Mouse (Mus musculus) CD8-positive naive resting alpha-beta T cell, adult 2 months (primary cell): ENCODE measurements around the gene Sez6.

Experiments
- DNase-seq, 2 experiments: peaks; one replicate each; pipeline ENCODE4 v3.0.0; 2022; ENCODE audit warnings: low read depth in 2 of 2, low spot score in 2 of 2

Gene Sez6

DNA sequence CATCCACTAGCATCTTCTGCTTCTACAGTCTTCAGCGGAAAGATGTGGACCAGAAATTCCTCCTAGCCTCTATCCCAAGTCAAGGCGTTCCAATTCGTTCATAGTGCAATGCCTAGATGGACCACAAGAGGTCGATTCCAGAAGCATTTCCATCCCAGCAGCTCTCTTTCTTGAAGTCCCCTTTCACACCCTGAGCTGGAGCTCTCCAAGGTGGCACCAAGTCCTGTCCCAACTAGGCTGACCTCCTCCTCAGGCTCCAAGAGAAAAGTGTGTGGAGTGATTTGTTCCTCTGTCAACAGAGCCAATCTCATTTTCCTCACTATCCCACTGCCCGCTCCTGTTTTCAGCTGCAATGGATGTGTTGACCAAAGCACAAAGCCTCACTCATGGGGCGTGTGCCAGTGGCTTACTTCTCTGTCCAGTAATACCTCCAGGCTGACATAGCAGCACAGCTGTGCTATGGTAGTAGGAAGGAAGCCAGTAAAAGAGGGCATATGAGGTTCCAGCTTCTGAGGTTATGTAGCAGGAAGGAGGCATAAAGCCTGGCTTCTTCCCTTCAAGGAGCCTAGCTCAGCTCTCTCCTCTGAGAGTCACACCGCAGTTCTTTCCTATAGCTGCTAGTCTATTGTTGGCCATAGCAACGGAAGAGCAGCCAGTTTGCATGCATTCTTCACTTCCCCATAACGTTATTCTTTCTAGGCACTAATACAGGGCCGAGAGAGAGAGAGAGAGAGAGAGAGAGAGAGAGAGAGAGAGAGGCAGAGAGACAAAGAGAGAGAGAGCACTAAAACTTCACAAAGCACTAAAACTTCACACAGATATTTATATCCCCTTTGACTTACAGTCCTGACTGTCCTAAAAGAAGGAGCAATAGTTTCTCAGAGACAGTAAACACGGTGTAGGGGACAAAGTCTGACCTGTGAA lies 49.9 kb downstream of the Sez6 start:
- DNase-seq, result peak in 1 of 2 experiments; percentile 17

DNA sequence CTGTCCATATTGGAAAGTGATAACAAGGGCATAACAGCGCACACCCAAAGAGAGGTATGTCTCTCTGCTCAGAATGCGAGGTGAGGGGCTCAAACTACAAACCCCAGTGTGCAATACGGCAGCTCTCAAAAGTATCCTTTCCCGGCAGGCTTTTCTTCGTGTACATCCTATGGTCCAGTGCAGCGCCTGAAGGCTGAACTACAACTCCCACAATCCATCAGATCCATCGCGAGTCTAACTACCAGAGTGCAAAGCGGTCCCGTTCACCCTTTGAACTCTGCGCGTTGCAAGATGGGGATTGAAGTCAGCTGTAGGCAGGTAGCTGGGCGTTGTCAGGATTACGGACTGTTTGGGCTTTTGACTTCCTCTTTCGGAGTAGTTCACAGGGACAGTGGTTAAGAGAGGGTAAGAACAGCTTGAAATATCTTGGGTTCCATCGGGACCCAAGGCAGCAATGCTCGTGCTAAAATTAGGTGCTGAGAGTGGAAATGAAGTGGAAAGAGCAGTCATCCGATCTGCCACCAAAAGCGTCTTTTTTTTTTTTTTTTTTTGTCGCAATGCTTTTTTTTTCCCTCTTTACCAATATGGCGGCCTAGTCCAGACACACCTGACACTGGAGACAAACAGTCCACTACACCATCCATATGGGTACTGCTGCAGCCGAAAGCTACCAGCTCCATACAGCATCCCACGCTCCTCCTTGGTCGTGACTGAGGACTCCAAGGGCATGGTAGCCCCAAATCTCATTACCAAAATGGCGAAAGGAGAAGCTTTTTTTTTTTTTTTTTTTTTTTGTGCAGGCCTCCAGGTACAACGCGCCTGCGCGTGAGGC lies 51.2 kb downstream of the Sez6 start:
- peak; percentile 90 to 94 for DNase-seq

DNA sequence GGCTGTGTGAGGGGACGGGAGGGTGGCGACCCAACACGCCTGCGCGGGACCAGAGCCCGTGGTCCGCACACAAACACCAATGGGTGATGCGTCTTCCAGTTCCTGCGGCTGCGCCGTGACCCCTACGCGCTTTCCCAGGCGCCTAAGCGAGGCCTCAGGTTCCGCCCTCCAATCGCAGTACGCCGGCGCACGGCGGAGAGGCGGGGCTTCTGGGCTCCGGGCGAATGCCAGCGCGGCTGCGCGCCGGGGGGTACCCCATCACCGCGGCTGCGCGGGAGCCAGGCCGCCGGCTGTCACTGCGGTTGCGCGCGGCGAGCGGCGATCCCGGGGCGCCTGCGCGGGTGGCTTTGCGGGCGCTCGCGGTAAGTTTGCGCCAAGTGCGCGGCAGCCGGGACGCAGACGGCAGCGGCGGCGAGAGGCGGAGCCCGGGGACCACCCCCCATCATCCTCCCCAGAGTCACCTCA lies 51.9 kb downstream of the Sez6 start, which contains the start of gene Phf12:
TSS of gene Phf12 (plus strand) at position 314 of the 465 bp plus-strand sequence.
- peak; percentile 100 for DNase-seq

DNA sequence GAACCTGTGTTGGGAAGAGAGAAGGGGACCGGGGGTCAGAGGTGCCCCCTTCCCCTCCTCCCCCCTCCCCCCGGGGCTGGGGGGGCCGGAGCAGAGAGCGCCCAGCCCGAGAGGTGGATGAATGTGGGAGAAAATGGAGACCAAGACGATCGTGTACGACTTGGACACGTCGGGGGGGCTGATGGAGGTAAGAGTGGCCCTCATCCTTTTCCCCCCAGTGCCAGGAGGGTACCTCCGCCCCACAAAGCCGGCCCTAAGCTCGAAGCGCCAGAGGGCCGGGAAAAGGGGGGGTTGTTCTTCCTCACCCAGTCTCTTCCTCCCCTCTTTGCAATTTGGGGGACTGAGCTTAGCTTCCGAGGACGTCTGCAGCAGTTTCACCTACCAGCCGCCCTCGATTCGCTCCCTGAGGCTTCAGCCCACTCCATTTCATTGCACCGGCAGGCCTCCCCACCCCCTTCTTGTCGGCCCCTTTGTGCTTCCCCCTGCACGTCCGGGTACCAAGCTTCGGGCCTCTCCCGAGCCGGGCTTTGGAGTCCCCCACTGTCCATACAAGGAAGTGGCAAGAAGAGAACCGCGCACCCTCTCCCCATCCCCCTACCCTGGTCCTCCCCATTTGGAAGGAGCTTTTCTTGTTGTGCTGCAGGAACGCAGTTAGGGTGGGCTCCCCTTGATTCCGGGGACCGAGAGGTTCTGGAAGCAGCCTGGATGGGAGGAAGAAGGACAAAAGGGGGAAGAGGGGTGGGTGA lies 52.8 kb downstream of the Sez6 start:
- DNase-seq, result peak; percentile 44 to 53

DNA sequence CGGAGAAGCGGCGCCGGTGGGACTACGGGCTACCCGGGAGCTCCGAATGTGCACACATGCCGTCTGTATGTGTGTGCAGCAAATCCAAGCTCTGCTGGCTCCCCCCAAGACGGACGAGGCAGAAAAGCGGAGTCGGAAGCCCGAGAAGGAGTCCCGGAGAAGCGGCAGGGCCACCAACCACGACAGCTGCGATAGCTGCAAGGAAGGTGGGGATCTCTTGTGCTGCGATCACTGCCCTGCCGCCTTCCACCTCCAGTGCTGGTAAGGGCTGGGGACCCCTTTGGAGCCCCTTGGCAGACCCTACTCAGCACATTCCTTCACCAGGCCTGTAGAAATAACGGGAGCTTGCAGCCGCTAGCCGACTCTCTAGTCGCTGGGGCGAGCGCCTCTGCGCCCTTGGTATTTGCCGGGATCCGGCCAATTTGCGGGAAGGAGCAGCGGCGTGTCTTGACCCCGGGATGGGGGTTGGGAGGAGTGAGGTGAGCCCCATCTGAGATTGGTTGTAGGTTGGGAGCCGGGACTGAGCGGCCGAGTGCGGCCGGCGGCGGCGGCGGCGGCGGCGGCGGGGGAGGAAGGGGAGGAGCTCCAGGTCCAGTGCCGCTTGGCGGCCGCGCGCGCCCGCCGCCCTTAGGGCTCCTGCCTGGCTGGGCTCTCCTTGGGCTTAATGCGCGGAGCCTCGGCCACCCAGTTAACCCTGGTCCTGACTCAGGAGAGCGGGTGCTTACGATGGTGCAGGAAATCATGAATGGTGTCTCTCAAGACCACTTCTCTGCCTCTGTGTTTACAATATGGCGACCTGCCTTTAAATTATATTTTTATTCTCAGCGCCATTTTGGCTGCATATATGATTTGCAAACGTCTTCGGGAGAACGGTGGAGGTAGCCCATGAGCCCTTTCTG lies 53.6 kb downstream of the Sez6 start:
- DNase-seq, result peak; percentile 37 to 54

DNA sequence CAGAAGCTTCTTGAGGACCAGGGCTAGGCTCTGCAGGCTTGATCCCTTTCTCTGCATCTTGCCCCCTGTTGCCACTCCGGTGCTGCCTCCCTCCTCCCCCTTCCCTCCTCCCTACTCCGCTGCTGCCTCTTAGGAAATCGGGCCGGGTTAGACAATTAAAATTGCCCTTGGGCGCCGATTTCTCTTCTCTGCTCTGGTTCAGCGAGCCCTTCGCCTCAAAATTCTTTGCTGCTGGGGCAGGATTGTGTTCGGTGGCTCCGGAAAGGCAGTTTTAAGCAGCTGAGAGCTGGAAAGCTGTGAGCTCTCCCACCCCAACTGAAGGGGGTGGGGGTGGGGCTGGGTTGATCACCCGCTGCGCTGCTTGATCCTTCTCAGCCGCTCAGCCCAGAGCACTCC lies 54.2 kb downstream of the Sez6 start:
- DNase-seq, result no peak

DNA sequence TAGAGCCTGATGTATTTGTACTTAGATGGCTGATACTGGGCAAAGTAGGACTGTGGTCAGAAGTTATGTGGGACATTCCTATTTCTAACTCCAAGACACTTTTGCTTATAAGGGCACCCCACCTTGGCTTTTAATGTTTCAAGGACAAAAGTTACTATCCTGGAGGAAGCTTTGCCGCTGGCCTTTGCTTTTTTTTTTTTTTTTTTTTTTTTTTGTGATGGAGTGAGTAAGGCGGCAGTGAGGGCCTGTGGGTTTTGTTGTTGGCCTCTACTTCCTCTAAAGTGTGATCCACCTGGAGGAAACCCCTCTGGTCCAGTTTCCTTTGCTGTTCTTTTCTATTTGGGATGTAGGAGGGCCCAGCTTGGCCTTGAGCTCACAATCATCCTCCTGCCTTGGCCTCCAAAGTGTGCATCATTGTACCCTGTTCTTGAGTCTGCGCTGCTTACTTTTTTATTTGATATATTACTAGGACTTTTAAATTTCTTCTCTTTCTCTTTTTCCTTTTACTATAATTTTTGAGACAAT lies 55.0 kb downstream of the Sez6 start:
- DNase-seq, result no peak

DNA sequence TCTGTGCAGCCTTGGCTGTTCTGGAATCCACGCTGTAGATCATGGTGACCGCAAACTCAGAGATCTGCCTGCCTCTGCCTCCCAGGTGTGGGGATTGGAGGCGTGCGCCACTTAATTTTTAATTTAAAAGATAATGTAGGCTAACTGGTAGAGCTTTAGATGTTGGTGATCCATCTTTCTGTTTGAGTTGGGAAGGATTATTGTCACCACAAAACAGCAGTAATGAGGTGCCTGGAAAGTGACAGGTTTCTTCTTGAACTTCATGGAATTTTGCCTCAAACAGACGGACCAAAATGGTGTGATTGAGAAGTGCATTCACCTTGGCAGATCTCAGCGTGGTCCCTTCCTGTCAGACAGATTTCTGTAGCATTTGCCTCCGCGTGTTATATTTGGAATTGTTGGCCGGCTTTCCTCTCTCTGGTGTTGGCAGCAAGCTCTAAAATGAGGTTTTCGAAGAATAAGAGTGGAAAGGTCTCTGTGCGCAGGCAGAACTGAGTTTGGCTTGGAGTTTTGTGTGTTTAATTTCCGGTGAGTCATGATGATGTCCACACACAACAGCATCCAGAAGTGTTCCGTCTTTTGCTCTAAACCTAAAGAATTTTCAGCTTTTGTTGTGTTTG lies 58.6 kb downstream of the Sez6 start:
- DNase-seq, result no peak

DNA sequence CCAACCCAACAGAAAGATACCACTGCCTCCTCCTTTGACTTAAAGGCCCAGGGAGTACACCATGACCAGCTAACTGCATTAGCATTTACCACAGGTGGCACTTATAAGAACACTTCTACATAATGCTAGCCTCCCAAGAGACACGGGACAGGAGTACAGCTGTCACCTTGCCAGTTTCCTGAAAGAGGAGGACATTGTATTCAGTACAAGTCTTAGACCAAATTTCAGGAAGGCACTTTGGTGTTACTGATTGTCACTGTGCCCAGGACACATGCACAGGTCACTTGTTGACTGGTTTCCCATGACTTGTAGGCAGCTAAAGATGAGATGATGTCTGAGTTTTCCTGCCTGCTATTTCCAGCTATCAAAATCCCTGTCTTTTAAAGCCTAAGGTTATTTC lies 65.0 kb downstream of the Sez6 start:
- DNase-seq, result no peak

DNA sequence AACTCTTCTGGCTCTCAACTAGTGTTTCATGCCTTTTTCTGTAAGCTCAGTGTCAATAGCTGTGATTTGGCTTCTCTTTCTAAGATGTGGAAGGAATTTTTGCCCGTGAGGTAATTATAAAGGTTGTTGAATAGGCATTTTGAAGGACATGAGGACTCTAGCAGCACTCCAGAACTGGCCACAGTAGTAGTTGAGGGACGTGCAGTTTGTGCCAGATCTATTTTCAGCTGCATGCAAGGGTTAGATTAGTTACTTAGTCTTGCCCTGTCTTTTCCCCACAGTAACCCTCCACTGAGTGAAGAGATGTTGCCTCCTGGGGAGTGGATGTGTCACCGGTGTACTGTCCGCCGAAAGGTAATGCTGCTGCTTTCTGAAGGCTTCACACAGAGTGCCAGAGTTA lies 75.8 kb downstream of the Sez6 start:
- DNase-seq, result no peak

DNA sequence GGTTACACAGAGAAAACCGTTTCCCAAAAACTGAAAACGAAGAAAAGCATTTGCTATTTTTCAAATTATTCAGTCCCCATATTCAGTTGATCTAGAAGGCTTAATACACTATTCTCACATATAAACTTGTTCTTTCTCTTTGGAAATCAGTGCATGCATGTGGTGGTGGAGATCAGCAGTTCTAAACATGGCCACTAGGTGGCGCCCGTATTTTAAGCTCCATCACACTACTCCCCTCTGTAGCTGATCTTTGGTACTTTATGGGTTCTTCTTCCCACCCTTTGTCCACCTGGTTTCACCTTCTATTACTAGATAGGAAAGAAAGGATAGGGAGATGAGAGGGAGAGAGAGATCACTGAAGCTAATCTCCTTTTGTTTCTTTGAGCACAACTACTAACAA lies 89.1 kb downstream of the Sez6 start:
- DNase-seq, result peak; percentile 68 to 73

DNA sequence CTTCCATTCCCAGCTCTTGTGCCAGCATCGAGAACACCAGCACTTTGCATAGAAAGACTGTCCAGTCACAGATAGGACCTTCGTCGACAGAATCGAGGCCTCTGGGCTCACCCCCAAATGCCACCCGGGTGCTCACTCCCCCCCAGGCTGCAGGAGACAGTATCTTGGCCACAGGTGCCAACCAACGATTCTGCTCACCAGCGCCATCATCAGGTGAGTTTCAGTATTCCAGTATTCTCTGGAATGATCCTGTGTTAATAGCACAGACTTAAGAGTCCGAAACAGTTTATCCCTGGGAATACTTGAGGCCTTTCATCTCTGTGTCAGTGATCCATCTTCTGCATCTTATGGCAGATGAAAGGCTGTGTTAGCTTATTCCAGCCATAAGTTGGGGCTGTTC lies 93.0 kb downstream of the Sez6 start:
- peak; percentile 34 to 47 for DNase-seq
